Mouse (Mus musculus) gastrocnemius, adult 18-20 months (tissue): ENCODE data around the gene Ppp1r12a. TPM values are rescaled to one million over a fixed set of nuclear protein-coding genes. Genes with fewer than 3 reads are reported as not detected.

Experiments used
- DNase-seq: peaks from one replicate; pipeline ENCODE4 v3.0.0; 2021; ENCODE audit warnings: low spot score
- total RNA-seq, 2 experiments: library from RNA; stranded (reverse); gene quantifications; 2 replicates each; pipeline ENCODE4 v1.2.3; 2021

The Ppp1r12a gene
- total RNA-seq, 2 experiments from 2014 or later = 19.4 to 25.6 TPM

DNA sequence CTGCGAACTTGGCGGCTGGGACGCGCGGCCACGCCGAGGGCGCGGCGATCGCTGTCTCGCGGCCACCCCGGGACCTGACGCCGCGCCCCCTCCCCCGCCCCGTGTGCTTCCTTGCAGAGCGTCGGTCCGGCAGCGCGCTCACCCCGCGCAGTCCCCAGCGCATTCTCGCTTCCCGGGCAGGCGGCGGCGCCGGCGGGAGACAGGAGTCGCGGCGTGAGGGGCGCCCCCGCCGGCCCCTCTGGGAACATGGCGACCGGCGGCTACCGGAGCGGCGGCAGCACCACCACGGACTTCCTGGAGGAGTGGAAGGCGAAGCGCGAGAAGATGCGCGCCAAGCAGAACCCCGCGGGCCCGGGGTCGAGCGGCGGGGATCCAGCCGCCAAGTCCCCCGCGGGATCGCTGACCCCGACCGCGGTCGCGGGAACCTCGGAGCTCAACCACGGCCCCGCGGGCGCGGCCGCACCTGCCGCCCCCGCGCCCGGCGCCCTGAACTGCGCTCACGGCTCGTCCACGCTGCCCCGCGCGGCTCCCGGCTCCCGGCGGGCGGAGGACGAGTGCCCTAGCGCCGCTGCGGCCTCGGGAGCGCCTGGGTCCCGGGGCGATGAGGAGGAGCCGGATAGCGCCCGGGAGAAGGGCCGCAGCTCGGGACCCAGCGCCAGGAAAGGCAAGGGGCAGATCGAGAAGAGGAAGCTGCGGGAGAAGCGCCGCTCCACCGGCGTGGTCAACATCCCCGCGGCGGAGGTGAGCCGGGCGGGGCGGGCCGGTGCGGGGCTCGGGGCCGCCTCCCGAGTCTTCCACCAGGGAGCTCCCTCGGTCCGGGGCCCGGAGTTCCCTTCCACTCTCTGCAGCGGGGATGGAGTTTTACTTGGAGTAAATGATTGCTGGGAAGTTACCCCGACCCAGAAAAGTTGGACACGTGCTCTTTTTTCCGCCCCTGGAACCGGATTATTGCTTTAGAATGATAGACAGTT is 170.9 kb downstream of the Ppp1r12a start:
- DNase-seq = peak; percentile 9

DNA sequence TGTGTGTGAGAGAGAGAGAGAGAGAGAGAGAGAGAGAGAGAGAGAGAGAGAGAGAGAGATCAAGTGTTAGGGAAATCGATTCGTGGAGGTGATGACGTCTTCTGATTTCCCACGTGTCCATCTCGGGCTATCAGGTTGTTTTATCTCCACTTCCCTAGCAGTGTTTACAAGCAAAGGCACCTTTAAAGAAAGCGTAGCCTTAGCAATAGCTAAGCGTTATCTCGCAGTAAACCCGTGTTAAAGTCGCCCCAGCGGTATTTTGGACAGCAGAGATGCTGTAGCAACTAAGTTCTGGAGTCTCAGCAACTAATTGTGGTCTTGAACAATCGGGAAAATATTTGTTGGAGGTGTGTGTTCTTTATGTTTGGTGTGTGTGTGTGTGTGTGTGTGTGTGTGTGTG is 171.6 kb downstream of the Ppp1r12a start:
- DNase-seq = no peak

Other genes with a start within 250 kb of the Ppp1r12a start
- 1 to 10 TPM; 1.1 TPM for gene Pawr, start 169.9 kb downstream of the Ppp1r12a start, total RNA-seq